Mouse (Mus musculus): ENCODE measurements at regions not wholly inside any gene's neighbourhood (a gene's known extent, or its start where the extent isn't known, plus 50 kb on each side); places are given as distances from the start of the nearest gene placed in this dataset.

GRCm38 (mm10) chr6:107730294-107730693, 200.7 kb downstream of the Lrrn1 start:
- H3K9me3 ChIP-seq (ENCODE audit: control insufficient read depth) = no peaks in the 10 kb centered on the region
- no peak for TF ChIP-seq CTCF (IDR thresholded peaks at IDR 0.05; ENCODE audit: low read depth)
- no peak overlapping the region for H3K4me3 ChIP-seq (ENCODE audit: low read depth, low read length)
- no peak for ATAC-seq
- H3K36me3 ChIP-seq (ENCODE audit: control insufficient read depth, insufficient read depth) = no peaks in the 10 kb centered on the region
- H3K27ac ChIP-seq (ENCODE audit: low read depth, low read length) = no peak overlapping the region
- H3K27me3 ChIP-seq (replicated peaks; ENCODE audit: control insufficient read depth, insufficient read depth, low read length) = no peaks in the 10 kb centered on the region
- H3K9ac ChIP-seq (ENCODE audit: low read depth, low read length) = no peak overlapping the region
- WGBS = 62% methylated on average over 4 of the region's 4 CpGs
- no peaks in the 10 kb centered on the region for H3K4me1 ChIP-seq (replicated peaks; ENCODE audit: control insufficient read depth, insufficient read depth, low read length)
- H3K4me2 ChIP-seq (replicated peaks; ENCODE audit: low read depth) = no peak overlapping the region

- H3K27me3 ChIP-seq (replicated peaks; ENCODE audit: control insufficient read depth, insufficient read depth, low read length) = no peaks in the 10 kb centered on the region
- no peak overlapping the region for H3K4me3 ChIP-seq (ENCODE audit: low read depth, low read length)
- H3K27ac ChIP-seq (ENCODE audit: low read depth, low read length) = no peak overlapping the region
- TF ChIP-seq CTCF (IDR thresholded peaks at IDR 0.05; ENCODE audit: low read depth) = no peak
- H3K36me3 ChIP-seq (ENCODE audit: control insufficient read depth, insufficient read depth) = no peaks in the 10 kb centered on the region
- H3K4me1 ChIP-seq (replicated peaks; ENCODE audit: control insufficient read depth, insufficient read depth, low read length) = no peaks in the 10 kb centered on the region
- no peak overlapping the region for H3K4me2 ChIP-seq (replicated peaks; ENCODE audit: low read depth)
- H3K9me3 ChIP-seq (ENCODE audit: control insufficient read depth) = no peaks in the 10 kb centered on the region
- 79% methylated on average over 1 of the region's 1 CpGs for WGBS
- H3K9ac ChIP-seq (ENCODE audit: low read depth, low read length) = no peak overlapping the region
- no peak for ATAC-seq
These were observed 205.2 kb downstream of the Lrrn1 start for GRCm38 (mm10) chr6:107734773-107735172.

- 72% methylated on average over 5 of the region's 5 CpGs for WGBS
- no peaks in the 10 kb centered on the region for H3K27me3 ChIP-seq (replicated peaks; ENCODE audit: control insufficient read depth, insufficient read depth, low read length)
These were observed 219.7 kb downstream of the Lrrn1 start for GRCm38 (mm10) chr6:107749111-107749736.

GRCm38 (mm10) chr6:107749794-107750193, 220.2 kb downstream of the Lrrn1 start:
- ATAC-seq = no peak
- 41% methylated on average over 2 of the region's 2 CpGs for WGBS
- TF ChIP-seq CTCF (IDR thresholded peaks at IDR 0.05; ENCODE audit: low read depth) = no peak

More at GRCm38 (mm10) chr6:107749111-107749736, 219.7 kb downstream of the Lrrn1 start:
- Histone ChIP-seq H3K4me2 (replicated peaks; ENCODE audit: low read depth) (no peak overlapping the region), H3K9me3 (ENCODE audit: control insufficient read depth) (no peaks in the 10 kb centered on the region), H3K36me3 (ENCODE audit: control insufficient read depth, insufficient read depth) (no peaks in the 10 kb centered on the region), H3K4me3 (ENCODE audit: low read depth, low read length) (no peak overlapping the region), H3K27ac (ENCODE audit: low read depth, low read length) (no peak overlapping the region), H3K4me1 (replicated peaks; ENCODE audit: control insufficient read depth, insufficient read depth, low read length) (no peaks in the 10 kb centered on the region), H3K9ac (ENCODE audit: low read depth, low read length) (no peak overlapping the region)
- no peak for TF ChIP-seq CTCF (IDR thresholded peaks at IDR 0.05; ENCODE audit: low read depth)
- ATAC-seq = no peak

GRCm38 (mm10) chr6:107752156-107752555, 222.6 kb downstream of the Lrrn1 start:
- Histone ChIP-seq H3K4me3 (ENCODE audit: low read depth, low read length) (no peak overlapping the region), H3K4me2 (replicated peaks; ENCODE audit: low read depth) (no peak overlapping the region), H3K9ac (ENCODE audit: low read depth, low read length) (no peak overlapping the region), H3K9me3 (ENCODE audit: control insufficient read depth) (no peaks in the 10 kb centered on the region), H3K27ac (ENCODE audit: low read depth, low read length) (no peak overlapping the region), H3K27me3 (replicated peaks; ENCODE audit: control insufficient read depth, insufficient read depth, low read length) (no peaks in the 10 kb centered on the region), H3K36me3 (ENCODE audit: control insufficient read depth, insufficient read depth) (no peaks in the 10 kb centered on the region), H3K4me1 (replicated peaks; ENCODE audit: control insufficient read depth, insufficient read depth, low read length) (no peaks in the 10 kb centered on the region)
- no peak for ATAC-seq
- 73% methylated on average over 1 of the region's 1 CpGs for WGBS
- TF ChIP-seq CTCF (IDR thresholded peaks at IDR 0.05; ENCODE audit: low read depth) = no peak

More at GRCm38 (mm10) chr6:107749794-107750193, 220.2 kb downstream of the Lrrn1 start:
- no peak overlapping the region for H3K9ac ChIP-seq (ENCODE audit: low read depth, low read length)
- no peak overlapping the region for H3K27ac ChIP-seq (ENCODE audit: low read depth, low read length)
- H3K4me2 ChIP-seq (replicated peaks; ENCODE audit: low read depth) = no peak overlapping the region
- no peaks in the 10 kb centered on the region for H3K9me3 ChIP-seq (ENCODE audit: control insufficient read depth)
- H3K27me3 ChIP-seq (replicated peaks; ENCODE audit: control insufficient read depth, insufficient read depth, low read length) = no peaks in the 10 kb centered on the region
- H3K36me3 ChIP-seq (ENCODE audit: control insufficient read depth, insufficient read depth) = no peaks in the 10 kb centered on the region
- H3K4me3 ChIP-seq (ENCODE audit: low read depth, low read length) = no peak overlapping the region
- no peaks in the 10 kb centered on the region for H3K4me1 ChIP-seq (replicated peaks; ENCODE audit: control insufficient read depth, insufficient read depth, low read length)

GRCm38 (mm10) chr6:107755158-107755557, 225.6 kb downstream of the Lrrn1 start:
- H3K9me3 ChIP-seq (ENCODE audit: control insufficient read depth) = no peaks in the 10 kb centered on the region
- no peak for ATAC-seq
- no peaks in the 10 kb centered on the region for H3K4me1 ChIP-seq (replicated peaks; ENCODE audit: control insufficient read depth, insufficient read depth, low read length)
- 69% methylated on average over 2 of the region's 2 CpGs for WGBS
- no peak overlapping the region for H3K4me3 ChIP-seq (ENCODE audit: low read depth, low read length)
- no peak for TF ChIP-seq CTCF (IDR thresholded peaks at IDR 0.05; ENCODE audit: low read depth)
- H3K9ac ChIP-seq (ENCODE audit: low read depth, low read length) = no peak overlapping the region
- no peaks in the 10 kb centered on the region for H3K36me3 ChIP-seq (ENCODE audit: control insufficient read depth, insufficient read depth)
- no peaks in the 10 kb centered on the region for H3K27me3 ChIP-seq (replicated peaks; ENCODE audit: control insufficient read depth, insufficient read depth, low read length)
- no peak overlapping the region for H3K27ac ChIP-seq (ENCODE audit: low read depth, low read length)
- H3K4me2 ChIP-seq (replicated peaks; ENCODE audit: low read depth) = no peak overlapping the region

Measured in intestine, postnatal 0 days (tissue).